Mouse (Mus musculus): ENCODE measurements around the gene Cep97.

GRCm38 (mm10) chr16:55910208-55910793 is 24.4 kb downstream of the Cep97 start:
- TF ChIP-seq POLR2A (IDR thresholded peaks at IDR 0.05; ENCODE audit: borderline replicate concordance, extremely low read depth, insufficient read depth, insufficient read length, poor library complexity, severe bottlenecking) (no peak), CTCF (IDR thresholded peaks at IDR 0.05; ENCODE audit: borderline replicate concordance, extremely low read depth, insufficient read depth, insufficient read length) (no peak)

Measured in brain, embryonic 14.5 days (tissue).